Comparison of ENCODE assay signal across 8 mouse cellular contexts in genomic region chr8:119862749-119863148, GRCm38 (mm10). TPM values are rescaled to one million over a fixed set of nuclear protein-coding genes. Genes with fewer than 3 reads are reported as not detected.
DNase-seq lines count a peak whose midpoint lies in the region; ATAC-seq and TF ChIP-seq lines count a peak whose summit lies in the region.

No protein-coding gene starts in this region.

- peak overlapping the region; percentile 93 for H3K4me2 ChIP-seq in liver, embryonic 13.5 days

- no peaks in the 10 kb centered on the region for H3K36me3 ChIP-seq in heart, adult 2 months (ENCODE audit: control insufficient read depth, insufficient read depth, low read length)
- H3K36me3 ChIP-seq in forebrain, embryonic 10.5 days (replicated peaks): no peaks in the 10 kb centered on the region
- H3K36me3 ChIP-seq in liver, embryonic 13.5 days: no peaks in the 10 kb centered on the region

- H3K4me1 ChIP-seq in heart, adult 2 months (ENCODE audit: control insufficient read depth, insufficient read depth, low read length): no peaks in the 10 kb centered on the region; the same call in 1 of the 2 replicates
- peaks cover 35% of the 10 kb centered on the region for H3K4me1 ChIP-seq in forebrain, embryonic 10.5 days
- H3K4me1 ChIP-seq in liver, embryonic 13.5 days (replicated peaks): peaks cover 34% of the 10 kb centered on the region

- no peak for TF ChIP-seq EP300 in heart, adult 2 months (IDR thresholded peaks at IDR 0.05; ENCODE audit: insufficient read depth, low read depth, low read length)

- ATAC-seq in CD4-positive, CD25-positive, alpha-beta regulatory T cell, adult 4 months: peak; percentile 4
- ATAC-seq in liver, embryonic 13.5 days (ENCODE audit: low read depth): no peak

- H3K9me3 ChIP-seq in forebrain, embryonic 10.5 days: no peaks in the 10 kb centered on the region
- H3K9me3 ChIP-seq in liver, embryonic 13.5 days (replicated peaks): no peaks in the 10 kb centered on the region

- no peaks in the 10 kb centered on the region for H3K79me2 ChIP-seq in heart, adult 2 months (replicated peaks; ENCODE audit: control insufficient read depth, insufficient read depth, low read length)

- DNase-seq in heart, adult 2 months: no peak
- DNase-seq in heart, postnatal 36 days: no peak
- DNase-seq in forebrain, embryonic 10.5 days (ENCODE audit: extremely low spot score, low spot score): no peak
- DNase-seq in liver, embryonic 13.5 days: no peak
- no peak for DNase-seq in thymus, adult 18-20 months
- DNase-seq in cerebellum, adult 9-10 months: no peak
- DNase-seq in thymus, postnatal 0 days (ENCODE audit: low spot score): no peak

- intact Hi-C loops in heart, adult 2 months (cut with DNase I): loop anchor here (2.0 kb wide), 1 partner anchor 22 kb away; the partner anchor contains the start of gene Cotl1
- intact Hi-C loops in heart, postnatal 36 days (cut with DNase I): no loop called here

- no peak for TF ChIP-seq POLR2A in heart, adult 2 months (IDR thresholded peaks at IDR 0.05; ENCODE audit: insufficient read depth, low read depth, low read length)

- no peak for TF ChIP-seq CTCF in heart, adult 2 months (IDR thresholded peaks at IDR 0.05)

- peak overlapping the region; percentile 89 for H3K4me3 ChIP-seq in heart, adult 2 months
- peak overlapping the region; percentile 90 for H3K4me3 ChIP-seq in forebrain, embryonic 10.5 days
- H3K4me3 ChIP-seq in liver, embryonic 13.5 days (replicated peaks): peak overlapping the region; percentile 76

- WGBS in heart, adult 2 months: 26% methylated on average over 6 of the region's 6 CpGs
- 17% methylated on average over 6 of the region's 6 CpGs for WGBS in forebrain, embryonic 10.5 days
- WGBS in liver, embryonic 13.5 days (ENCODE audit: insufficient replicate concordance): 7% methylated on average over 6 of the region's 6 CpGs

- H3K27ac ChIP-seq in heart, adult 2 months: peak overlapping the region; percentile 71
- peak overlapping the region; percentile 88 for H3K27ac ChIP-seq in forebrain, embryonic 10.5 days
- peak overlapping the region; percentile 62 for H3K27ac ChIP-seq in liver, embryonic 13.5 days

- H3K27me3 ChIP-seq in heart, adult 2 months (ENCODE audit: control insufficient read depth, insufficient read depth, low read length): no peaks in the 10 kb centered on the region
- H3K27me3 ChIP-seq in forebrain, embryonic 10.5 days (ENCODE audit: poor library complexity, severe bottlenecking): peaks cover 58% of the 10 kb centered on the region
- peaks cover 6% of the 10 kb centered on the region; the same call in 1 of the 2 replicates for H3K27me3 ChIP-seq in liver, embryonic 13.5 days

- peak overlapping the region; percentile 86 for H3K9ac ChIP-seq in heart, adult 2 months (ENCODE audit: low read depth, low read length)
- H3K9ac ChIP-seq in liver, embryonic 13.5 days: peak overlapping the region; percentile 82

RNA-seq across cellular contexts. Expression of gene Klhl36, which starts 0.7 kb away (rescaled TPM):
- total RNA-seq in heart, adult 2 months (2021): 1 to 10 TPM; 2.6 to 2.7 TPM
- 5.7 and 6.0 TPM in 2 replicates for polyA plus RNA-seq in heart, adult 2 months (2012; rRNA removed)
- 1 to 10 TPM; 2.5 to 2.6 TPM for total RNA-seq in heart, postnatal 36 days (2021)
- polyA plus RNA-seq in CD4-positive, CD25-positive, alpha-beta regulatory T cell, adult 4 months (2017; shearing (Covaris generic)): 10 to 100 TPM in 1 of 2 experiments, 1 to 10 TPM in 1; 6.2 to 11.6 TPM
- polyA plus RNA-seq in forebrain, embryonic 10.5 days (2016; fragmentation: Nextera tagmentation; extraction: Ambion mirVana): 10.8 and 11.1 TPM in 2 replicates
- polyA plus RNA-seq in liver, embryonic 13.5 days (2015; fragmentation: Nextera tagmentation; extraction: Ambion mirVana): 4.9 and 5.1 TPM in 2 replicates
- polyA plus RNA-seq in thymus, postnatal 0 days (2015; fragmentation: Nextera tagmentation; extraction: Ambion mirVana): 19.1 and 20.5 TPM in 2 replicates

RNA-seq across cellular contexts. Expression of gene Cotl1, which starts 22.4 kb away (rescaled TPM):
- 10 to 100 TPM; 17.5 to 20.4 TPM for total RNA-seq in heart, adult 2 months (2021)
- polyA plus RNA-seq in heart, adult 2 months (2012; rRNA removed): 16.5 and 23.2 TPM in 2 replicates
- 10 to 100 TPM; 17.5 to 19.0 TPM for total RNA-seq in heart, postnatal 36 days (2021)
- 100 to 1,000 TPM; 131 to 191 TPM for polyA plus RNA-seq in CD4-positive, CD25-positive, alpha-beta regulatory T cell, adult 4 months (2017; shearing (Covaris generic))
- 109 and 114 TPM in 2 replicates for polyA plus RNA-seq in forebrain, embryonic 10.5 days (2016; fragmentation: Nextera tagmentation; extraction: Ambion mirVana)
- polyA plus RNA-seq in liver, embryonic 13.5 days (2015; fragmentation: Nextera tagmentation; extraction: Ambion mirVana): 28.7 and 32.8 TPM in 2 replicates
- 94.3 and 127 TPM in 2 replicates for polyA plus RNA-seq in thymus, postnatal 0 days (2015; fragmentation: Nextera tagmentation; extraction: Ambion mirVana)

RNA-seq across cellular contexts. Expression of gene Usp10, which starts 47.4 kb away (rescaled TPM):
- total RNA-seq in heart, adult 2 months (2021): 10 to 100 TPM; 41.9 to 49.8 TPM
- polyA plus RNA-seq in heart, adult 2 months (2012; rRNA removed): 51.1 and 58.6 TPM in 2 replicates
- total RNA-seq in heart, postnatal 36 days (2021): 10 to 100 TPM; 45.5 to 50.8 TPM
- polyA plus RNA-seq in CD4-positive, CD25-positive, alpha-beta regulatory T cell, adult 4 months (2017; shearing (Covaris generic)): 10 to 100 TPM; 56.3 to 97.3 TPM
- 251 and 264 TPM in 2 replicates for polyA plus RNA-seq in forebrain, embryonic 10.5 days (2016; fragmentation: Nextera tagmentation; extraction: Ambion mirVana)
- polyA plus RNA-seq in liver, embryonic 13.5 days (2015; fragmentation: Nextera tagmentation; extraction: Ambion mirVana): 93.8 and 106 TPM in 2 replicates
- polyA plus RNA-seq in thymus, postnatal 0 days (2015; fragmentation: Nextera tagmentation; extraction: Ambion mirVana): 76.1 and 77.7 TPM in 2 replicates

RNA-seq across cellular contexts. Expression of gene Gm20388, which starts 47.9 kb away (rescaled TPM):
- total RNA-seq in heart, adult 2 months (2021): 1 to 10 TPM in 1 of 2 experiments, not detected in 1; 1.8 TPM
- polyA plus RNA-seq in heart, adult 2 months (2012; rRNA removed): 32.3 and 39.0 TPM in 2 replicates
- total RNA-seq in heart, postnatal 36 days (2021): 1 to 10 TPM; 3.5 to 4.9 TPM
- polyA plus RNA-seq in CD4-positive, CD25-positive, alpha-beta regulatory T cell, adult 4 months (2017; shearing (Covaris generic)): 10 to 100 TPM; 10.7 to 12.8 TPM
- 1.2 and 5.5 TPM in 2 replicates for polyA plus RNA-seq in forebrain, embryonic 10.5 days (2016; fragmentation: Nextera tagmentation; extraction: Ambion mirVana)
- not detected in 2 replicates for polyA plus RNA-seq in liver, embryonic 13.5 days (2015; fragmentation: Nextera tagmentation; extraction: Ambion mirVana)
- polyA plus RNA-seq in thymus, postnatal 0 days (2015; fragmentation: Nextera tagmentation; extraction: Ambion mirVana): not detected in 2 replicates
